Mouse (Mus musculus) lung, adult 2 months (tissue): ENCODE measurements around the gene Agap1.

Experiments used
- CTCF ChIP-seq: fragments of 200-500 bp; IDR thresholded peaks from 2 replicates; pipeline ENCODE4 v1.5.1; 2011; ENCODE audit warnings: mild to moderate bottlenecking, low read length, control low read depth; ENCODE audit not compliant: insufficient read depth
- POLR2A ChIP-seq: fragments of 200-500 bp; IDR thresholded peaks from 2 replicates; pipeline ENCODE4 v1.6.1; 2011; ENCODE audit warnings: low read depth, mild to moderate bottlenecking, control low read depth, low read length, borderline replicate concordance; ENCODE audit errors: extremely low read depth

DNA sequence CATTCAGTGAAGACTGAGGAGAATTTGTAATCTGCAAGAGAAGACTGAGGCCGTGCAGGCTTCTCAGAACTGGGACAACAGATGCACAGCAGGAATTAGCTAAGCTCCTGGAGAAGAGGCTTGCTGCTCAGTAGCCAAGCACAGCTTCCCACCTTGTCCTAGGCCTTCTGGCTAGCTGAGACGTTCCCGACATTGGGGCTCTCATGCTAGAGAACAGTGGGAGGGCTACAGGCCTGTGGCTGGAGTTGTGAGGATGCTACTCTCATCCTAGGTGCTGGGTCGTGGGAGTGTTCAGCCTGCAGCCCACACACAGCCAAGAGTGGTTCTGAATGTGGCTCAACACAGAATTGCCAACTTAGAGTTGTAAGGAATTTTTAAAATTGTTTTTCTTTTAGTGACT lies 133.5 kb downstream of the Agap1 start:
- TF ChIP-seq CTCF (no peak), POLR2A (no peak)
